Mouse (Mus musculus): ENCODE results near the gene Cnga2. TPM values are rescaled to one million over a fixed set of nuclear protein-coding genes. Genes with fewer than 3 reads are reported as not detected.

The Cnga2 gene
- total and polyA plus RNA-seq, 3 experiments, result not detected

DNA sequence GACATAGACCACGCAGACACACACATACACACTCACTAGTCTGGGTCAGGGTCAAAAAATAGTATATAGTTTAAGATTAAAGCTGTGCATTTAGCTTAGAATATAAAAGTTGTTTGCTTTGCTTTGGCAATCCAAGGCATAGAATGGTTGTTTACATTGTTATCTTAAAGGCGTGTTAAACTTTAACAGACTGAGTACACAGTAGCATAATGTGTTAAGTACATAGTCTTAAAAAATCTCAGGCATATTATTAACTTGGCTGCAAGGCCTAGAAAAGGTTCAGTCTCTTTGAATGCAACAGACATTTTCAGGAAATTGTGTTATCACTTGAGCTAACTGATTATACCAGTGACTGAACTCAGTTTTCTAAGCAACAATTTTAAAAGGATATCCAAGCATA, 56.3 kb downstream of the Cnga2 start:
- DNase-seq, result no peak

Other genes starting within 250 kb of the Cnga2 start
- 10 to 100 TPM; 33.0 to 55.6 TPM for gene Vma21, start 175.9 kb upstream of the Cnga2 start, total RNA-seq (2021)
- gene Vma21, start 175.9 kb upstream of the Cnga2 start, polyA plus RNA-seq (2012; rRNA removed), result 3.7 and 4.3 TPM in 2 replicates
- gene Gm1141, start 70.8 kb upstream of the Cnga2 start, total RNA-seq (2021), result under 1 TPM; 0.38 to 0.66 TPM
- gene Gm1141, start 70.8 kb upstream of the Cnga2 start, polyA plus RNA-seq (2012; rRNA removed), result 0.25 and 0.26 TPM in 2 replicates
- 10 to 100 TPM; 12.1 to 14.4 TPM for gene Prrg3, start 29.2 kb upstream of the Cnga2 start, total RNA-seq (2021)
- gene Prrg3, start 29.2 kb upstream of the Cnga2 start, polyA plus RNA-seq (2012; rRNA removed), result 3.2 and 4.2 TPM in 2 replicates
- gene Fate1, start 18.9 kb upstream of the Cnga2 start, total RNA-seq (2021), result not detected
- 0.21 TPM in 1 of 2 replicates, not detected in the other for gene Fate1, start 18.9 kb upstream of the Cnga2 start, polyA plus RNA-seq (2012; rRNA removed)
- gene Magea4, start 230.2 kb downstream of the Cnga2 start, total RNA-seq (2021), result not detected
- not detected in 2 replicates for gene Magea4, start 230.2 kb downstream of the Cnga2 start, polyA plus RNA-seq (2012; rRNA removed)

Measured in adrenal gland, adult 2 months (tissue).